Comparison of ENCODE assay signal across 8 mouse cellular contexts in the genomic region with DNA sequence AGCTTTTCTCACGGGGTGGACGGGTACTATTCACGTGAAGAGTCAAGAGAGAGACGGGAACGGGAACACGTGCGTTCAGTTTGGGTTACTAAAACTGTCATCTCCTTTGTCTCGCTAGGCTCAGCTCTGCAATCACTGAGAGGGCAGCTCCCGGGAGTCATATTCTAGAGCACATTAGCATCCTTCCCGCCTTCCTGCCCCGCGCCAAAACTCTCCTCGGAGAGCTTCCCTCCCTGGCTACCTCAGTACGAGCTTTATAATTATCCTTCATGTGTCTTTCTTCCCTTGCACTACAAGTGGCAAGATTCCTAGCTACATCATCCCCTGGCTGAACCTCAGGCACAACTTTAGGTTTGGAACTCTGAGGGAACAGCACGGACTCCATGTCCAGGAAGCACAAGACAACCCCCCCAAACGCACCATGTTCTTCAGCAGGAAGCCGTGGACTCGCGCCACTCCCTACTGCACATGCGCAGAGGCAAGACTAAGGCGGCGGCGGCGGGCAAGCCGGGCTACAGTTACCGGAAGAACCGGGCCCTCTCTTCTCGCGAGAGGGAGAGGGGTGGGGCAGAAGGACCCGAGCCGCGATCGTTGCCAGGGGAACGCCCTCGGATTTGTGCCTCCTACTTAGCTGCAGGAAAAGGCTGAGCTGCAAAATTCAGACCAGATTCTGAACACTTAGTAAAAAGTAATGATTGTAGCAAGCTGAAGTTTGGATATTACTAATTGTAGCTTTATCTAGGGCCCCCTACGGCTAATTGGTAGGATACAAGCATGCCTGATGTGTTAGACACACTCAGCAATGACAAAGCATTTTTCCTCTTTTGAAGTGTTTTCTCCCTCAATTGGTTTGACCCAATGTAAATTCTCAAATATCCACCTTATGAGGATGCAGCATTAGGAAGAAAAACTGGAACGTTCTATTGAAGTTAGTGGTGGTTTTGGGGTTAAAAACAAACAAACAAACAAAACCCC. TPM values are rescaled to one million over a fixed set of nuclear protein-coding genes. Genes with fewer than 3 reads are reported as not detected.
DNase-seq lines count a peak whose midpoint lies in the region; ATAC-seq and TF ChIP-seq lines count a peak whose summit lies in the region.

A gene (minus strand): TSS at position 519 of the 975 bp plus-strand sequence.
A gene (plus strand): TSS at position 585 of the 975 bp plus-strand sequence.

- WGBS in forebrain, embryonic 13.5 days, result under 1% methylated on average over 37 of the region's 37 CpGs
- WGBS in large intestine, adult 2 months, result under 1% methylated on average over 37 of the region's 37 CpGs
- WGBS in liver, postnatal 0 days (ENCODE audit: insufficient replicate concordance), result under 1% methylated on average over 37 of the region's 37 CpGs
- 1% methylated on average over 37 of the region's 37 CpGs for WGBS in neural tube, embryonic 14.5 days

- H3K4me2 ChIP-seq in forebrain, embryonic 13.5 days, result peak within 1 kb of the TSS; percentile 77
- peak within 1 kb of the TSS; percentile 75 for H3K4me2 ChIP-seq in liver, postnatal 0 days (ENCODE audit: low read depth, low read length)
- H3K4me2 ChIP-seq in neural tube, embryonic 14.5 days (ENCODE audit: low read depth, low read length), result peak within 1 kb of the TSS; percentile 88

- no peak for TF ChIP-seq EP300 in ES-Bruce4 (IDR thresholded peaks at IDR 0.05; ENCODE audit: insufficient read depth, low read depth, low read length)
- peak; percentile 82 for TF ChIP-seq EP300 in liver, postnatal 0 days (IDR thresholded peaks at IDR 0.05; ENCODE audit: low read depth)

- no peaks in the 10 kb centered on the region for H3K9me3 ChIP-seq in ES-Bruce4 (replicated peaks; ENCODE audit: control insufficient read depth, insufficient read depth, low read length, poor library complexity, severe bottlenecking)
- H3K9me3 ChIP-seq in forebrain, embryonic 13.5 days (replicated peaks), result no peaks in the 10 kb centered on the region
- H3K9me3 ChIP-seq in liver, postnatal 0 days (ENCODE audit: low read length), result no peaks in the 10 kb centered on the region
- H3K9me3 ChIP-seq in neural tube, embryonic 14.5 days (ENCODE audit: control insufficient read depth, low read length), result no peaks in the 10 kb centered on the region

- peaks cover 32% of the 10 kb centered on the region for H3K36me3 ChIP-seq in ES-Bruce4 (ENCODE audit: control insufficient read depth, insufficient read depth, low read length, poor library complexity, severe bottlenecking)
- H3K36me3 ChIP-seq in forebrain, embryonic 13.5 days (ENCODE audit: poor library complexity, severe bottlenecking), result peaks cover 19% of the 10 kb centered on the region
- H3K36me3 ChIP-seq in liver, postnatal 0 days (replicated peaks; ENCODE audit: insufficient read depth, low read length), result peaks cover 12% of the 10 kb centered on the region
- H3K36me3 ChIP-seq in neural tube, embryonic 14.5 days (ENCODE audit: control insufficient read depth, insufficient read depth, low read length), result 0 out of 2 replicates have a peak, but pooled peaks cover 8% of the 10 kb centered on the region

- peak within 1 kb of the TSS; percentile 88 for H3K27ac ChIP-seq in ES-Bruce4 (ENCODE audit: insufficient read depth, low read length)
- peak within 1 kb of the TSS; percentile 94 for H3K27ac ChIP-seq in forebrain, embryonic 13.5 days
- peak within 1 kb of the TSS; percentile 84 for H3K27ac ChIP-seq in liver, postnatal 0 days (ENCODE audit: low read depth)
- peak within 1 kb of the TSS; percentile 88 for H3K27ac ChIP-seq in neural tube, embryonic 14.5 days (ENCODE audit: low read depth, low read length)

- TF ChIP-seq CTCF in ES-Bruce4 (IDR thresholded peaks at IDR 0.05; ENCODE audit: low read depth, low read length), result no peak
- no peak for TF ChIP-seq CTCF in liver, postnatal 0 days (IDR thresholded peaks at IDR 0.05; ENCODE audit: low read depth)

- H3K4me3 ChIP-seq in ES-Bruce4 (ENCODE audit: low read depth, low read length), result peak within 1 kb of the TSS; percentile 93
- H3K4me3 ChIP-seq in forebrain, embryonic 13.5 days, result peak within 1 kb of the TSS; percentile 57
- H3K4me3 ChIP-seq in liver, postnatal 0 days (ENCODE audit: low read depth, low read length), result peak within 1 kb of the TSS; percentile 64
- H3K4me3 ChIP-seq in neural tube, embryonic 14.5 days (ENCODE audit: low read depth, low read length), result peak within 1 kb of the TSS; percentile 48

- intact Hi-C loops in heart, postnatal 10 days (cut with DNase I), result loop anchor here (5.0 kb wide), 1 partner anchor 388 kb away; a partner anchor contains a TSS

- H3K4me1 ChIP-seq in ES-Bruce4 (ENCODE audit: control insufficient read depth, insufficient read depth, low read length), result no peaks in the 10 kb centered on the region
- peaks cover 14% of the 10 kb centered on the region for H3K4me1 ChIP-seq in forebrain, embryonic 13.5 days
- peaks cover 5% of the 10 kb centered on the region for H3K4me1 ChIP-seq in liver, postnatal 0 days (ENCODE audit: insufficient read depth)
- peaks cover 6% of the 10 kb centered on the region; the same call in 1 of the 2 replicates for H3K4me1 ChIP-seq in neural tube, embryonic 14.5 days (ENCODE audit: control insufficient read depth, insufficient read depth, low read length)

- peak; percentile 100 for DNase-seq in heart, postnatal 10 days
- peak; percentile 97 for DNase-seq in large intestine, adult 2 months (ENCODE audit: low read depth, low spot score)
- peak; percentile 99 for DNase-seq in liver, postnatal 0 days
- DNase-seq in testis, postnatal 10 days (ENCODE audit: low spot score), result peak; percentile 99

- peak; percentile 99 for ATAC-seq in cerebellum, adult (ENCODE audit: insufficient number of reproducible peaks, low FRiP score, low TSS enrichment)
- ATAC-seq in forebrain, embryonic 13.5 days, result peak; percentile 99
- ATAC-seq in liver, postnatal 0 days, result peak; percentile 100
- ATAC-seq in neural tube, embryonic 14.5 days (ENCODE audit: low read depth), result peak; percentile 99

- TF ChIP-seq POLR2A in ES-Bruce4 (IDR thresholded peaks at IDR 0.05; ENCODE audit: insufficient read depth, low read length), result peak; percentile 94

- peak within 1 kb of the TSS; percentile 86 for H3K9ac ChIP-seq in ES-Bruce4 (ENCODE audit: low read depth, poor library complexity, severe bottlenecking)
- peak within 1 kb of the TSS; percentile 80 for H3K9ac ChIP-seq in forebrain, embryonic 13.5 days
- H3K9ac ChIP-seq in liver, postnatal 0 days (replicated peaks), result peak within 1 kb of the TSS; percentile 73
- peak within 1 kb of the TSS; percentile 55 for H3K9ac ChIP-seq in neural tube, embryonic 14.5 days (replicated peaks; ENCODE audit: low read depth, low read length)

- no peaks in the 10 kb centered on the region for H3K27me3 ChIP-seq in ES-Bruce4 (ENCODE audit: control insufficient read depth, insufficient read depth, low read length, poor library complexity, severe bottlenecking)
- H3K27me3 ChIP-seq in forebrain, embryonic 13.5 days, result no peaks in the 10 kb centered on the region
- H3K27me3 ChIP-seq in liver, postnatal 0 days (ENCODE audit: insufficient read depth, low read length), result no peaks in the 10 kb centered on the region
- H3K27me3 ChIP-seq in neural tube, embryonic 14.5 days (ENCODE audit: control insufficient read depth, insufficient read depth, low read length), result no peaks in the 10 kb centered on the region

RNA-seq across cellular contexts. Expression of the first gene that starts in this region (rescaled TPM):
- polyA plus RNA-seq in ES-Bruce4 (2011; ENCODE audit: insufficient read depth, insufficient read length, low read depth, missing spikeins), result 126 and 130 TPM in 2 replicates
- polyA plus RNA-seq in forebrain, embryonic 13.5 days (2015; fragmentation: Nextera tagmentation; extraction: Ambion mirVana), result 37.6 and 41.4 TPM in 2 replicates
- total RNA-seq in heart, postnatal 10 days (2021), result 10 to 100 TPM; 12.0 to 13.3 TPM
- 25.0 and 28.6 TPM in 2 replicates for polyA plus RNA-seq in large intestine, adult 2 months (2012; rRNA removed)
- 10.8 and 12.6 TPM in 2 replicates for polyA plus RNA-seq in liver, postnatal 0 days (2015; fragmentation: Nextera tagmentation; extraction: Ambion mirVana)
- polyA plus RNA-seq in neural tube, embryonic 14.5 days (2014; fragmentation: Nextera tagmentation; extraction: Ambion mirVana), result 28.9 and 30.9 TPM in 2 replicates

RNA-seq across cellular contexts. Expression of the second gene that starts in this region (rescaled TPM):
- polyA plus RNA-seq in ES-Bruce4 (2011; ENCODE audit: insufficient read depth, insufficient read length, low read depth, missing spikeins), result not detected in 2 replicates
- polyA plus RNA-seq in forebrain, embryonic 13.5 days (2015; fragmentation: Nextera tagmentation; extraction: Ambion mirVana), result 0.26 TPM in 1 of 2 replicates, not detected in the other
- total RNA-seq in heart, postnatal 10 days (2021), result not detected
- polyA plus RNA-seq in large intestine, adult 2 months (2012; rRNA removed), result not detected in 2 replicates
- not detected in 2 replicates for polyA plus RNA-seq in liver, postnatal 0 days (2015; fragmentation: Nextera tagmentation; extraction: Ambion mirVana)
- 0.35 TPM in 1 of 2 replicates, not detected in the other for polyA plus RNA-seq in neural tube, embryonic 14.5 days (2014; fragmentation: Nextera tagmentation; extraction: Ambion mirVana)

Comparison
In these comparisons a context has a peak if more than half of its experiments do, and no peak if none do; other contexts are left out.
1. Peak in every context shown above with its lines: DNase-seq, ATAC-seq, H3K4me3 ChIP-seq and H3K27ac ChIP-seq.